Mouse (Mus musculus) adrenal gland, postnatal 14 days (tissue): ENCODE measurements around the gene Tmem255b. TPM values are rescaled to one million over a fixed set of nuclear protein-coding genes. Genes with fewer than 3 reads are reported as not detected.
A peak's percentile ranks its signal among the peaks of the same experiment; 100 is the strongest.

Source experiments
- DNase-seq: peaks from one replicate; pipeline ENCODE4 v3.0.0; 2021; ENCODE audit warnings: mixed read lengths
- total RNA-seq: library from RNA; stranded (reverse); gene quantifications from 2 replicates; pipeline ENCODE4 v1.2.3, GENCODE M21; 2021

Gene Tmem255b
- total RNA-seq, 1 experiment from 2014 or later, result 3.6 TPM

GRCm38 (mm10) chr8:13491491-13492010 lies 56.6 kb downstream of the Tmem255b start:
- DNase-seq, result no peak

GRCm38 (mm10) chr8:13492198-13492995 lies 57.4 kb downstream of the Tmem255b start:
- peak; percentile 74 for DNase-seq

GRCm38 (mm10) chr8:13493011-13493410 lies 58.0 kb downstream of the Tmem255b start:
- peak; percentile 59 for DNase-seq

- DNase-seq, result peak; percentile 83
Measured at GRCm38 (mm10) chr8:13493858-13494631, 59.1 kb downstream of the Tmem255b start, which contains the start of gene Gas6. Gene Gas6, minus strand, starts transcription at chr8:13494490.

- DNase-seq, result no peak
Measured at GRCm38 (mm10) chr8:13501221-13501620, 66.2 kb downstream of the Tmem255b start.

- peak; percentile 71 for DNase-seq
Measured at GRCm38 (mm10) chr8:13503936-13504606, 69.1 kb downstream of the Tmem255b start.

- no peak for DNase-seq
Measured at GRCm38 (mm10) chr8:13504894-13505674, 70.1 kb downstream of the Tmem255b start.

GRCm38 (mm10) chr8:13506849-13507248 lies 71.9 kb downstream of the Tmem255b start:
- peak; percentile 99 for DNase-seq

- DNase-seq, result no peak
Measured at GRCm38 (mm10) chr8:13507284-13507937, 72.4 kb downstream of the Tmem255b start.

- DNase-seq, result no peak
Measured at GRCm38 (mm10) chr8:13512016-13512415, 77.0 kb downstream of the Tmem255b start.

- DNase-seq, result no peak
Measured at GRCm38 (mm10) chr8:13512677-13513076, 77.7 kb downstream of the Tmem255b start.

GRCm38 (mm10) chr8:13513556-13514370 lies 78.8 kb downstream of the Tmem255b start:
- no peak for DNase-seq

GRCm38 (mm10) chr8:13516011-13516442 lies 81.0 kb downstream of the Tmem255b start:
- DNase-seq, result peak; percentile 78

- no peak for DNase-seq
Measured at GRCm38 (mm10) chr8:13516728-13517127, 81.7 kb downstream of the Tmem255b start.

- DNase-seq, result peak; percentile 24
Measured at GRCm38 (mm10) chr8:13517284-13517781, 82.3 kb downstream of the Tmem255b start.
